Mouse (Mus musculus): ENCODE measurements around the gene Kif3c. TPM values are rescaled to one million over a fixed set of nuclear protein-coding genes. Genes with fewer than 3 reads are reported as not detected.

Kif3c gene
- polyA plus RNA-seq, 1 experiment from 2014 or later = 8.6 TPM

DNA sequence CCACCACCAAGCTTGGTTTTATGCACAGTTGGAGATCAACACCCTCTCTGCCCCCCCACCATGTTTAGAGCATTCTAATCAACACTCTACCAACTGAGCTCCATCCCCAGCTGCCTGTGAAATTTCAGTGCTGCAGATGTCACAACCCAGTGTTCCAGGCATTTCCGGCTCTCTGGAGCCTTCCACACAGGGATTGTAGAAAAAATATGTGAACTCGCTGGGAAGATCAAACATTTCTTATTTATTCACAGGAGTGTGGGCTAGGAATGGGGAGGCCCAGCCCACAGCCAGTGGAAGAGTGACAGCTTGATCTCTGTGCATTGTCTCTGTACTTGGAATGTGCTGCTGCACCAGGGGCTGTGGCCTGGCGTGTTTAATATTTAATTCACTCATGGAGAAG, 3.8 kb downstream of the Kif3c start:
- H3K27me3 ChIP-seq (replicated peaks) = no peaks in the 10 kb centered on the region
- peaks cover 32% of the 10 kb centered on the region for H3K4me1 ChIP-seq (replicated peaks)
- no peak overlapping the region for H3K4me3 ChIP-seq
- 41% methylated on average over 3 of the region's 3 CpGs for WGBS
- no peaks in the 10 kb centered on the region for H3K9me3 ChIP-seq (replicated peaks)
- H3K9ac ChIP-seq = no peak overlapping the region
- H3K36me3 ChIP-seq = peaks cover 10% of the 10 kb centered on the region
- H3K4me2 ChIP-seq = peak overlapping the region; percentile 25; the same call in 1 of the 2 replicates
- H3K27ac ChIP-seq (ENCODE audit: poor library complexity, severe bottlenecking) = peak overlapping the region; percentile 44; the same call in 1 of the 2 replicates
- no peak for ATAC-seq (ENCODE audit: insufficient number of reproducible peaks, low FRiP score)

DNA sequence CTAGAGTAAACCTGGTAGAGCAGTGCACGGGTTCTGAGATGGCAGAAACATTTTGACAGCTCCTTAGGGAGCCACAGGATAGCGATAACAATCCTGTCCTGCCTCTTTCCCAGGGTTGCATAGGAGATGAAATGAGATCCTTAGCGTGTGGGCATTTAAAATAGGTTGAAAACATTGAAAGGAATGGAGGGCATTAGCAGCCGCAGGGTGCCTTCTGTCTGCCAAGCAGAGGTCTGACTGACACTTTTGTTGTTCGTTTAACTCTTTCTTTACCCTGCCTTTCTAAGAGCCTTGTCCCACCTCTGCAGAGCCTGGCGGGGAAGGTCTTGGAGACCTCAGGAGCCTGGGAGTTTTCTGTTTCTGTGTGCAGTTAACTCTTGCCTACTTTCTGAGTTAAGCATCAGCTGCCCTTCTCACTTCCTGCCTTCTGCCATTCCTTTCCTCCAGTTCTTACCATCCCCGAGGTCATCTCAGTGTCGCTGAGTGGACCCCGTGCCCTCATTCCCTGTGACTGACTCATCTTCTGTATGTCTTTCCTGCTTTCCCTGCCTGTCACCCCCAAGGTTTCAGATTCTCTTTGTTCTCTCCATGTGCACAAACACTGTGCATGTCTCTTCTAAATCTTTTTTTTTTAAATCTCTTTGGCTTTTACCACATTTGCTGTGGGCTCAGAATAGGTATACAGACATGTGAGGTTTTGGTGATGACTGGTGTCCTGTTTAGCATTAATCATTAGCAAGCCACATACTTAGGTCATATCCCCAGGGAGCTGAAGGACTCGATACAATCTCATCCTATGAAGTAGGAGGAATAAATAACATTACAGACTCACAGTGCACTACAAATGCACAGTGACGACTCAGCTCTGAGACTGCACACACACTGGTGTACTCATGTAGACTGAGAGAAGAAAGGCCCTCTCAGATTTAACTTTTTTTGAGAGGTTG, 6.3 kb downstream of the Kif3c start:
- Histone ChIP-seq H3K9me3 (replicated peaks) (no peaks in the 10 kb centered on the region), H3K9ac (no peak overlapping the region; the same call in 1 of the 2 replicates), H3K4me1 (replicated peaks) (peaks cover 26% of the 10 kb centered on the region), H3K27ac (ENCODE audit: poor library complexity, severe bottlenecking) (no peak overlapping the region), H3K4me2 (peak overlapping the region; percentile 30), H3K4me3 (no peak overlapping the region), H3K36me3 (peaks cover 10% of the 10 kb centered on the region), H3K27me3 (replicated peaks) (no peaks in the 10 kb centered on the region)
- no peak for ATAC-seq (ENCODE audit: insufficient number of reproducible peaks, low FRiP score)
- WGBS = 20% methylated on average over 11 of the region's 11 CpGs

DNA sequence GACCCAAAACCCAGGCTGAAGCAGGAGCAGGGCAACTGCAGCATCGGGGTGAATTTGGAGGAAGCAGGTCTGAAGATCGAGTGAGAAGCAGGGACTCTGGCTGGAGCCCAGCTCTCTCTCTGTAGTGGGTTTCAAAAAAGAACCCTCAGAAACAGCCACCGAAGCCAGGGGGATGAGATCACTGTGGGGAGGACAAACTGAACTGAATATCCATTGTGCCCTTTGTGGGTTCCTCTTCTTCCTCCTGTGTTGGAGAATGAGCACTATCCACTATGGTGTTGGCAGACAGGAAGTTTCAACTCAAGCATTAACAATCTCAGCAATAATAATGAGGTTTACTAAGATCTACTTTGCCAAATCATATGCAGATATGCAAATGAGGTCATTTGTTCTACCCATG, 7.1 kb downstream of the Kif3c start:
- H3K4me1 ChIP-seq (replicated peaks) = peaks cover 26% of the 10 kb centered on the region
- no peak overlapping the region for H3K4me3 ChIP-seq
- no peak overlapping the region for H3K27ac ChIP-seq (ENCODE audit: poor library complexity, severe bottlenecking)
- 52% methylated on average over 3 of the region's 3 CpGs for WGBS
- H3K36me3 ChIP-seq = peaks cover 10% of the 10 kb centered on the region
- H3K27me3 ChIP-seq (replicated peaks) = no peaks in the 10 kb centered on the region
- H3K4me2 ChIP-seq = no peak overlapping the region
- no peaks in the 10 kb centered on the region for H3K9me3 ChIP-seq (replicated peaks)
- H3K9ac ChIP-seq = no peak overlapping the region
- ATAC-seq (ENCODE audit: insufficient number of reproducible peaks, low FRiP score) = no peak

DNA sequence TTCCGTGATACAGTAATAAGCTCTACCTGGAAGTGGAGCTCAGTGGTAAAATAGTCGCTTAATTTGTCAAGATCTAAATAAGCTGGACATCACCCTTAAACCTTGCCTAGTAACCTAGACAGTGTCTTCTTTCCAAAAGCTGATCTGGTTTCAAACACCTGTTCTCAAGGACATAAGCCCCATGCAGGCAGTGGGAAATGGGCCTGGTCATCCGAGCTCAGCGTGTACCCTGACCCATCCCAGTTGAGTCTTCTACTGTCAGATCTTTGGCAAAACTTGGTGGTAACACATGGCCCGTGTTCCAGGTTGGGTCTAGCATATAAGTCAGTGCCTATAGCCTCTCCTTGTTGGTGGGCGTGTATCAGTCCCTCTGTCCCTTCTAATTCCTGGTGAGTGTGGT, 8.6 kb downstream of the Kif3c start:
- no peak overlapping the region for H3K4me3 ChIP-seq
- no peak overlapping the region for H3K27ac ChIP-seq (ENCODE audit: poor library complexity, severe bottlenecking)
- H3K36me3 ChIP-seq = 0 out of 2 replicates have a peak, but pooled peaks cover 3% of the 10 kb centered on the region
- H3K4me1 ChIP-seq (replicated peaks) = peaks cover 31% of the 10 kb centered on the region
- no peak overlapping the region for H3K4me2 ChIP-seq
- 86% methylated on average over 6 of the region's 6 CpGs for WGBS
- H3K9me3 ChIP-seq (replicated peaks) = no peaks in the 10 kb centered on the region
- H3K27me3 ChIP-seq (replicated peaks) = no peaks in the 10 kb centered on the region
- no peak overlapping the region for H3K9ac ChIP-seq
- ATAC-seq (ENCODE audit: insufficient number of reproducible peaks, low FRiP score) = no peak

DNA sequence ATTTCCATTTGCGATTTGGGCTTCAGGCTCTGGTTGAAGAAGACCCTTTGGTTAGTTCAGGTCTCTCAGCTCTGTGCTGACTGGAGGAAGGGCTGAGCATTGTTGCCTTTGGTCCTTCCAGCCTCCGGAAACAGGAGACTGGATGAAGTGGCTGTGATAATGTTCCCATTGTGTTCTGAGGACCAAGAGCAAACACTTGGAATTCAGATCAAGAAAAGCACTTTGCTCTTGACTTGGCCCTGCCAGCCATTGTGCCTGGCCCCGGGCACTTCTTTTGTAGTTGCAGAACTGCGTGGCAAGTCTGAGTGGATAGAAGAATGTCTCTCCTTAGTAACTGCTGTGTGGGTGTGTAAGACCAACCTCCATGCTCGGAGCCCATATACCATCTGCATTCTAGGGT, 9.6 kb downstream of the Kif3c start:
- Histone ChIP-seq H3K4me3 (no peak overlapping the region), H3K27ac (ENCODE audit: poor library complexity, severe bottlenecking) (no peak overlapping the region), H3K4me1 (replicated peaks) (peaks cover 25% of the 10 kb centered on the region), H3K4me2 (no peak overlapping the region), H3K9me3 (replicated peaks) (no peaks in the 10 kb centered on the region), H3K9ac (no peak overlapping the region), H3K27me3 (replicated peaks) (no peaks in the 10 kb centered on the region), H3K36me3 (0 out of 2 replicates have a peak, but pooled peaks cover 3% of the 10 kb centered on the region)
- 54% methylated on average over 5 of the region's 5 CpGs for WGBS
- no peak for ATAC-seq (ENCODE audit: insufficient number of reproducible peaks, low FRiP score)

DNA sequence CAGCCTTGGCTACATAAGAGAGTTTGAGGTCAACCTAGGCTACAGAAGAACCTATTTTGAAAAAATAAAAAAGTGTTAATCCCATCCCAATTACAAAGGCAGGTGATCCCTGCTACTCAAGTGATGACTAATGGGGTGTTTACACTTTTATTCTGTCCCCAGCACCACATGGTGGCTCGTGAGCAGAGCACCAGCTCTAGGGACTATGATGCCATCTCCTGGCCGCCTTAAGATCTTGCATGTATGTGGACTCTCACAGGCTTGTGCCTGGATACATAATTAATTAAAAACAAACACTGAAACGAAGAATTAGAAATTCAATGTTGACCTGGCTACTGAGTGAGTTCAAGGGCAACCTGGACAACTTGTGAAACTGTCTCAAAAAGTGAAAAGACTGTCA, 12.3 kb downstream of the Kif3c start:
- no peak overlapping the region for H3K4me2 ChIP-seq
- H3K4me3 ChIP-seq = no peak overlapping the region
- no peaks in the 10 kb centered on the region for H3K27me3 ChIP-seq (replicated peaks)
- ATAC-seq (ENCODE audit: insufficient number of reproducible peaks, low FRiP score) = no peak
- H3K9ac ChIP-seq = no peak overlapping the region
- H3K9me3 ChIP-seq (replicated peaks) = no peaks in the 10 kb centered on the region
- peaks cover 5% of the 10 kb centered on the region; the same call in 1 of the 2 replicates for H3K36me3 ChIP-seq
- H3K27ac ChIP-seq (ENCODE audit: poor library complexity, severe bottlenecking) = no peak overlapping the region
- 0 out of 2 replicates have a peak, but pooled peaks cover 8% of the 10 kb centered on the region for H3K4me1 ChIP-seq (replicated peaks)
- 37% methylated on average over 3 of the region's 3 CpGs for WGBS

DNA sequence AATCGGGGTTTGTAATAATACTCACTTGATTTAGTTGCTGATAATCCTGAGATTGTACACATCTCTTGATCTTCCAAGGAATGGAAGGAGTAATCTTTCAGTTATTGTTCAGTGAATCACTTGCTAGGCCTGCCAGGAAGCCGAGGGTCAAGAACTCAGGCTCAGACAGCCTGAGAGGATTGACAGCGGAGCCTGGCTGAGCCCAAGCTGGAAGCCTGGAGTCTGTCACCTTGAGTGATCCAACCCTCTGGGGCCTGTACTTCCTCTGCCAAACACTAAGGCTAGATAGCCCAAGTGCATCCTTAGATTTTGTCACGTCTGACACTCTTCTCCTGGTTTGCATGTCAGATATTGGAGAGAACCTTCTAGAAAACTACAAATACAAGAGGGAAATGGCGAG, 12.8 kb downstream of the Kif3c start:
- no peaks in the 10 kb centered on the region for H3K27me3 ChIP-seq (replicated peaks)
- WGBS = 42% methylated on average over 5 of the region's 5 CpGs
- H3K9ac ChIP-seq = no peak overlapping the region
- H3K4me2 ChIP-seq = no peak overlapping the region
- ATAC-seq (ENCODE audit: insufficient number of reproducible peaks, low FRiP score) = peak; percentile 58; the same call in 1 of the 2 replicates
- H3K9me3 ChIP-seq (replicated peaks) = no peaks in the 10 kb centered on the region
- H3K36me3 ChIP-seq = peaks cover 11% of the 10 kb centered on the region
- no peak overlapping the region for H3K4me3 ChIP-seq
- H3K27ac ChIP-seq (ENCODE audit: poor library complexity, severe bottlenecking) = no peak overlapping the region
- 0 out of 2 replicates have a peak, but pooled peaks cover 8% of the 10 kb centered on the region for H3K4me1 ChIP-seq (replicated peaks)

DNA sequence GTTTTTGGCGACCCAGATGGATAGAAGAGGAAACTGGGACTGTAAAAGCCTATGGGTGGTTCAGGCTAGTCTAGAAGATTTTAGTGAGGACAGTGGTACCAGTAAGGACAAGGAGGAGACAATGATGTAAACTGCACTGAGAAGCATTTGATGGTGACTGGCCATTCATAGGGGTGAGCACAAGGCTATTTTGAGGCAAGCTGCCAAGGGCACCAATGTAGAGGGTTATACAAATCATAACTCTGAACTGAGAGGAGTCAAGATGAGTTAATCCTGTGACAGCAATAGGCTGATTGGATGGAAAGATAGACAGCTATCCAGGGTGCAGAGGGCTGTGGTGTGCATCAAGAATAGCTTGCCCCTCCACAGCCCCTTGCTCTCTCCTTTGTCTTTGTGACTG, 19.9 kb downstream of the Kif3c start:
- Histone ChIP-seq H3K27ac (ENCODE audit: poor library complexity, severe bottlenecking) (no peak overlapping the region), H3K27me3 (replicated peaks) (no peaks in the 10 kb centered on the region), H3K9ac (no peak overlapping the region), H3K9me3 (replicated peaks) (no peaks in the 10 kb centered on the region), H3K4me1 (replicated peaks) (peaks cover 18% of the 10 kb centered on the region), H3K36me3 (peaks cover 35% of the 10 kb centered on the region), H3K4me3 (no peak overlapping the region), H3K4me2 (no peak overlapping the region)
- 58% methylated on average over 1 of the region's 1 CpGs for WGBS
- no peak for ATAC-seq (ENCODE audit: insufficient number of reproducible peaks, low FRiP score)

DNA sequence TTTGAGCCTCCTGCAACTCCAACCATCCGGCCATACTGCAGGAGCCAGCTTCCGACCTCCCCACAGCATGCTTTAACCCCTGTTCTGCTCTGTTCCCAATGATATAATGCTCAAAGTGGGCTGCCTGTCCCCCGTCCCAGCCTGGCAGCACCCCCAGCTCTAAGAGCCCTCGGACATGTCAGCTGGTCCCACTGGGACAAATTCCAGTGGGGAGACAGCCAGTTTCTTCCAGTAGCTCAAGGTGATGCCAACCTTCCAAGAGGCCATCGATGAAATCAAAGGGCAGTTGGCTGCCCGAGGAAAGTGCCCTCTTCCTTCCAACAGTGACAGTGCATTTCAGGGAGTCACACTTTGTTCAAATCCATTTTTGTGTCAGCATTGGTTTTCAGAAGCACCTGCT, 20.3 kb downstream of the Kif3c start:
- Histone ChIP-seq H3K9ac (no peak overlapping the region), H3K4me1 (replicated peaks) (peaks cover 18% of the 10 kb centered on the region), H3K27ac (ENCODE audit: poor library complexity, severe bottlenecking) (no peak overlapping the region), H3K4me3 (no peak overlapping the region), H3K9me3 (replicated peaks) (no peaks in the 10 kb centered on the region), H3K27me3 (replicated peaks) (no peaks in the 10 kb centered on the region), H3K4me2 (no peak overlapping the region), H3K36me3 (peaks cover 35% of the 10 kb centered on the region)
- WGBS = 77% methylated on average over 6 of the region's 6 CpGs
- ATAC-seq (ENCODE audit: insufficient number of reproducible peaks, low FRiP score) = no peak

DNA sequence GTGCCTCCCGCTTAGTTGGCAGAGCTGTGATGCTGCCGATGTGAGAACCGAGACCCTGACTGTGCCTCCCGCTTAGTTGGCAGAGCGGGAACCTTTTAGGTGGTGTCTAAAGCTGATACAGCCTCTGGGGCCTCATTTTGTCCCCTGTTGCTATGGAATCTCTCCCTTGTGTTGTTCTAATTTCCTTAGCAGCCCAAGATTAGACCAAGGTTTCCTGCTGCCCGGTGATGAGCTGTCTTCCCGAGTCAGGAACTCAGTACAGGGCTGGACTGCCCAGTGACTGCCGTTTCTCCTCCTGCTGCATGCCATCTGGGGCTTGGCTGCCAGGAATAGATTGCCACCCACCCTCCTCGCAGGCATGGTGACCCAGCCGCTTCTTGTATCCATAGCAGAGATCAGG, 21.0 kb downstream of the Kif3c start:
- Histone ChIP-seq H3K36me3 (peaks cover 35% of the 10 kb centered on the region), H3K4me1 (replicated peaks) (peaks cover 18% of the 10 kb centered on the region), H3K4me2 (peak overlapping the region; percentile 33), H3K27ac (ENCODE audit: poor library complexity, severe bottlenecking) (no peak overlapping the region), H3K9ac (no peak overlapping the region), H3K27me3 (replicated peaks) (no peaks in the 10 kb centered on the region), H3K4me3 (no peak overlapping the region), H3K9me3 (replicated peaks) (no peaks in the 10 kb centered on the region)
- no peak for ATAC-seq (ENCODE audit: insufficient number of reproducible peaks, low FRiP score)
- WGBS = 55% methylated on average over 10 of the region's 10 CpGs

DNA sequence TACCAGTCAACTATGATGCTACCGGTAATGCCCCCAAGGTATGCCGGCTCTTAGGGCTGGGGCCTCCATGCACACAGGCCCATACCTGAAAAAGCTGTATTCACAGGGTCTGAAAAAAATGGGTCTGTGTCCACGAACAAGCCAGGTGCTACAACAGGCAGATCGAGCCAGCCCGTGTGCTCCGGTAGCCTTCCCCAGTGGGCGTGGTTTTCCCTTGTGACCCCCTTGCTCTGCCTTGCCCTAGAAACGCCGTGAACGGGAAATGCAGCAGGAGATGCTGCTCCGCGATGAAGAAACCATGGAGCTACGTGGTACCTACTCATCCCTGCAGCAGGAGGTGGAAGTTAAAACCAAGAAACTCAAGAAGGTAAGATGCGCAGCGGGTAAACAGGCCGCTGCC, 23.0 kb downstream of the Kif3c start:
- peaks cover 19% of the 10 kb centered on the region for H3K4me1 ChIP-seq (replicated peaks)
- 85% methylated on average over 16 of the region's 16 CpGs for WGBS
- H3K9me3 ChIP-seq (replicated peaks) = no peaks in the 10 kb centered on the region
- no peak overlapping the region for H3K4me2 ChIP-seq
- ATAC-seq (ENCODE audit: insufficient number of reproducible peaks, low FRiP score) = no peak
- H3K27me3 ChIP-seq (replicated peaks) = no peaks in the 10 kb centered on the region
- H3K27ac ChIP-seq (ENCODE audit: poor library complexity, severe bottlenecking) = no peak overlapping the region
- H3K9ac ChIP-seq = no peak overlapping the region
- H3K36me3 ChIP-seq = peaks cover 27% of the 10 kb centered on the region
- no peak overlapping the region for H3K4me3 ChIP-seq

All from heart, embryonic 12.5 days (tissue).